Mouse (Mus musculus) ES-E14 (cell line): ENCODE data around the gene Polr3b. TPM values are rescaled to one million over a fixed set of nuclear protein-coding genes. Genes with fewer than 3 reads are reported as not detected.

Experiments used
- DNase-seq: peaks from one replicate; pipeline ENCODE4 v3.0.0-alpha.2; 2013; ENCODE audit warnings: low read depth, low spot score
- H3K27ac ChIP-seq: 2 replicates; pipeline ENCODE4 v1.5.1; 2012; ENCODE audit warnings: low read depth, mild to moderate bottlenecking, low read length, moderate library complexity, mixed read lengths; ENCODE audit not compliant: poor library complexity, insufficient read depth, severe bottlenecking
- H3K36me3 ChIP-seq: 2 replicates; pipeline ENCODE4 v1.6.1; 2012; ENCODE audit warnings: mild to moderate bottlenecking, low read length, moderate library complexity, mixed read lengths; ENCODE audit not compliant: control insufficient read depth, poor library complexity, insufficient read depth, severe bottlenecking
- H3K4me1 ChIP-seq, 2 experiments: fragments of 150-350 bp in 1 of 2; sonication (generic) in 1 of 2; 2 replicates each; pipeline ENCODE4 v1.6.1; 2012; ENCODE audit warnings: low read length in 2 of 2, mild to moderate bottlenecking in 1 of 2, mixed read lengths in 1 of 2; ENCODE audit not compliant: control insufficient read depth in 2 of 2, insufficient read depth in 2 of 2, poor library complexity in 1 of 2
- H3K4me3 ChIP-seq, 2 experiments: fragments of 150-350 bp in 1 of 2; sonication (generic) in 1 of 2; 2 replicates each; pipeline ENCODE4 v1.5.1; 2012; ENCODE audit warnings: low read length in 2 of 2, low read depth in 1 of 2, mild to moderate bottlenecking in 1 of 2, mixed read lengths in 1 of 2; ENCODE audit not compliant: insufficient read depth in 1 of 2, poor library complexity in 1 of 2, severe bottlenecking in 1 of 2
- H3K9ac ChIP-seq: 2 replicates; pipeline ENCODE4 v1.6.1; 2012; ENCODE audit warnings: low read depth, mild to moderate bottlenecking, low read length, mixed read lengths; ENCODE audit not compliant: poor library complexity, insufficient read depth, severe bottlenecking
- H3K9me3 ChIP-seq: fragments of 150-350 bp; sonication (generic); 2 replicates; pipeline ENCODE4 v1.6.1; 2012; ENCODE audit warnings: low read depth, mild to moderate bottlenecking, low read length; ENCODE audit not compliant: control insufficient read depth, insufficient read depth
- CHD2 ChIP-seq: IDR thresholded peaks from 2 replicates; pipeline ENCODE4 v1.6.1; 2014; ENCODE audit warnings: mild to moderate bottlenecking, low read depth, low read length, inconsistent platforms
- HCFC1 ChIP-seq: IDR thresholded peaks from 2 replicates; pipeline ENCODE4 v1.6.1; 2012; ENCODE audit warnings: low read length, inconsistent platforms, borderline replicate concordance; ENCODE audit not compliant: insufficient read depth
- MAFK ChIP-seq: IDR thresholded peaks from 2 replicates; pipeline ENCODE4 v1.6.1; 2014; ENCODE audit warnings: mild to moderate bottlenecking, low read depth, low read length, inconsistent platforms; ENCODE audit not compliant: insufficient read depth
- ZC3H11A ChIP-seq: IDR thresholded peaks from 2 replicates; pipeline ENCODE4 v1.6.1; 2012; ENCODE audit warnings: low read depth, mild to moderate bottlenecking, inconsistent platforms, low read length, borderline replicate concordance
- ZNF384 ChIP-seq: IDR thresholded peaks from 2 replicates; pipeline ENCODE4 v1.6.1; 2012; ENCODE audit warnings: low read depth, low read length, inconsistent platforms
- in situ Hi-C, 2 experiments: fragments of 600-800 bp; cut with MboI; formaldehyde crosslinking; loops; one replicate each; pipeline ENCODE4 v1.15.1; 2025; ENCODE audit warnings: low sequenced_read_pairs in 2 of 2, inconsistent platforms in 1 of 2; ENCODE audit not compliant: unreplicated experiment in 2 of 2
- total RNA-seq: library from RNA; depleted of rRNA; stranded (reverse); fragments of 300-350 nt; gene quantifications from 2 replicates; pipeline ENCODE4 v1.2.3, GENCODE M21; 2012

The Polr3b gene
- total RNA-seq, 1 experiment: 29.2 TPM

- TF ChIP-seq HCFC1 (no peak), MAFK (no peak), CHD2 (no peak), ZC3H11A (no peak), ZNF384 (no peak)
- H3K4me3 ChIP-seq: no peak overlapping the region
- in situ Hi-C loops: no loop called here
Observed at GRCm38 (mm10) chr10:84582236-84582635, 39.9 kb upstream of the Polr3b start.

GRCm38 (mm10) chr10:84584451-84585293 is 37.4 kb upstream of the Polr3b start:
- no peak overlapping the region for H3K4me3 ChIP-seq
- no peaks in the 10 kb centered on the region for H3K9me3 ChIP-seq
- in situ Hi-C loops: no loop called here

More at GRCm38 (mm10) chr10:84582236-84582635, 39.9 kb upstream of the Polr3b start:
- no peaks in the 10 kb centered on the region for H3K36me3 ChIP-seq
- peaks cover 0 to 5% of the 10 kb centered on the region in 2 experiments; a peak in 2 of 4 replicates for H3K4me1 ChIP-seq
- no peak overlapping the region for H3K27ac ChIP-seq
- H3K9me3 ChIP-seq: no peaks in the 10 kb centered on the region
- DNase-seq: no peak
- no peak overlapping the region for H3K9ac ChIP-seq

DNA sequence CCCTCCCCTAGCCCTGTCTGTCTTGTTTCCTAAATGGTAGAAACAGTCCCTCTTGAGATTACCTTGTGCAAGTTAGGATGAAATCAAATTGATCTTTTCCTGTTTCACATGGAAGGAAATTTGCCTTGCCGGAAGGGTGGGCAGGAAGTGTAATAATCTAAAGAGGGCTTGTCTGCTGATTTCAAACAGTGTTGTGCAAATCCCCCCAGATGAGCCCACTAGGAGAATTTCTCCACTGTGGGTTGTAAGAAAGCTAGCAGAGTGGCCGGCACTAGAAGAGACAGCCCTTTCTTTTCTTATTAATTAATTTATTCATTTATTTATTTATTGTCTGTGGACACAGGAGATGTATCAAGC is 36.8 kb upstream of the Polr3b start:
- in situ Hi-C loops: no loop called here
- Histone ChIP-seq H3K27ac (no peak overlapping the region), H3K9ac (no peak overlapping the region), H3K36me3 (no peaks in the 10 kb centered on the region), H3K4me1 (no peaks in the 10 kb centered on the region), H3K4me3 (no peak overlapping the region), H3K9me3 (no peaks in the 10 kb centered on the region)
- no peak for TF ChIP-seq ZNF384
- DNase-seq: no peak

More at GRCm38 (mm10) chr10:84584451-84585293, 37.4 kb upstream of the Polr3b start:
- H3K27ac ChIP-seq: no peak overlapping the region
- DNase-seq: no peak
- no peaks in the 10 kb centered on the region for H3K4me1 ChIP-seq
- H3K9ac ChIP-seq: no peak overlapping the region
- H3K36me3 ChIP-seq: no peaks in the 10 kb centered on the region
- TF ChIP-seq HCFC1: no peak
- no peak for TF ChIP-seq ZC3H11A
- no peak for TF ChIP-seq MAFK
- TF ChIP-seq ZNF384: no peak
- no peak for TF ChIP-seq CHD2

DNA sequence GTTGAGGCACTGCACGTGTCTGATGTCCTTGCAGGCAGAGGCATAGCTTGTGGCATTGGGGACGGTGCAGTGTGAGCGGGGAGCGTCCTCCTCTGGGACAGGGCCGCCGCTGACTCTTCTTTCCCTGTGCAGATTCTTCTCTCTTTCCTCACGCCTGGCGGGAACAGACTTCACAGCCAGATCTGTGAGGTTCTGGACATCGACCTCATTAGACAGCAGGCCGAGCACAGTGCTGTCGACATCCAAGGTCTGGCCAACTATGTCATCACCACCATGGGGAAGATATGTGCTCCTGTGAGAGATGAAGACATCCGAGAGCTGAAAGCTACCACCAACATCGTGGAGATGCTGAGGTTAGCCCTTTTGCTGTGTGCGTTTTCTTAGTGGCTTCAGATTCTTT is 31.1 kb upstream of the Polr3b start:
- Histone ChIP-seq H3K27ac (no peak overlapping the region), H3K4me3 (no peak overlapping the region), H3K9me3 (no peaks in the 10 kb centered on the region), H3K4me1 (peaks cover 5 to 7% of the 10 kb centered on the region in 2 experiments), H3K36me3 (no peaks in the 10 kb centered on the region), H3K9ac (no peak overlapping the region)
- no peak for DNase-seq
- TF ChIP-seq HCFC1 (no peak), ZC3H11A (no peak), CHD2 (no peak), ZNF384 (no peak), MAFK (no peak)
- in situ Hi-C loops: no loop called here

GRCm38 (mm10) chr10:84591640-84592148 is 30.4 kb upstream of the Polr3b start:
- DNase-seq: no peak
- no peak overlapping the region for H3K9ac ChIP-seq
- H3K36me3 ChIP-seq: no peaks in the 10 kb centered on the region
- H3K4me1 ChIP-seq: peaks cover 5 to 7% of the 10 kb centered on the region in 2 experiments
- no peak overlapping the region for H3K4me3 ChIP-seq
- no peaks in the 10 kb centered on the region for H3K9me3 ChIP-seq
- TF ChIP-seq HCFC1: no peak
- TF ChIP-seq ZC3H11A: no peak
- TF ChIP-seq ZNF384: no peak
- TF ChIP-seq CHD2: no peak
- TF ChIP-seq MAFK: no peak
- H3K27ac ChIP-seq: no peak overlapping the region
- in situ Hi-C loops: no loop called here
